Mouse (Mus musculus) heart, embryonic 12.5 days (tissue): Measurements from ENCODE around the gene Olfr281. TPM values are rescaled to one million over a fixed set of nuclear protein-coding genes. Genes with fewer than 3 reads are reported as not detected.

Experiments
- ATAC-seq: fragments of 200-750 bp; cut with Nextera tagmentation; 2 replicates; pipeline ENCODE4 v1.8.0; 2017; ENCODE audit warnings: moderate TSS enrichment, moderate library complexity; ENCODE audit not compliant: insufficient number of reproducible peaks, low FRiP score
- H3K27ac ChIP-seq: fragments of 300-500 bp; sonication (generic); 2 replicates; pipeline ENCODE4 v1.5.1; 2016; ENCODE audit warnings: mild to moderate bottlenecking, moderate library complexity; ENCODE audit not compliant: poor library complexity, severe bottlenecking
- H3K27me3 ChIP-seq: fragments of 300-500 bp; sonication (generic); replicated peaks from 2 replicates; pipeline ENCODE4 v1.6.1; 2016; ENCODE audit warnings: mild to moderate bottlenecking, moderate library complexity
- H3K36me3 ChIP-seq: fragments of 300-500 bp; sonication (generic); 2 replicates; pipeline ENCODE4 v1.6.1; 2016; ENCODE audit warnings: mild to moderate bottlenecking, moderate library complexity
- H3K4me1 ChIP-seq: fragments of 300-500 bp; sonication (generic); replicated peaks from 2 replicates; pipeline ENCODE4 v1.6.1; 2016; ENCODE audit warnings: mild to moderate bottlenecking
- H3K4me2 ChIP-seq: fragments of 300-500 bp; sonication (generic); 2 replicates; pipeline ENCODE4 v1.6.1; 2016; ENCODE audit warnings: mild to moderate bottlenecking, moderate library complexity
- H3K4me3 ChIP-seq: fragments of 300-500 bp; sonication (generic); 2 replicates; pipeline ENCODE4 v1.5.1; 2016; ENCODE audit warnings: mild to moderate bottlenecking
- H3K9ac ChIP-seq: fragments of 300-500 bp; sonication (generic); 2 replicates; pipeline ENCODE4 v1.6.1; 2016; ENCODE audit warnings: mild to moderate bottlenecking, moderate library complexity
- H3K9me3 ChIP-seq: fragments of 300-500 bp; sonication (generic); replicated peaks from 2 replicates; pipeline ENCODE4 v1.6.1; 2016; ENCODE audit warnings: mild to moderate bottlenecking, moderate library complexity
- whole genome bisulfite sequencing: fragments of 180-500 bp; shearing (Covaris S2); methylation state at CpG from one replicate; pipeline ENCODE4 v1.1.7; 2016; 5-methylcytosine and 5-hydroxymethylcytosine counted together
- polyA plus RNA-seq: library from polyadenylated mRNA; unstranded; fragments of >200 nt; fragmentation: Nextera tagmentation; extraction: Ambion mirVana; gene quantifications from 2 replicates; pipeline ENCODE4 v1.2.1, GENCODE M21; 2016

Gene Olfr281
- polyA plus RNA-seq, 1 experiment from 2014 or later = not detected

- Histone ChIP-seq H3K36me3 (no peaks in the 10 kb centered on the region), H3K9ac (no peak overlapping the region), H3K27ac (no peak overlapping the region), H3K4me1 (no peaks in the 10 kb centered on the region), H3K4me2 (no peak overlapping the region), H3K4me3 (no peak overlapping the region), H3K9me3 (peaks cover 7% of the 10 kb centered on the region), H3K27me3 (no peaks in the 10 kb centered on the region)
- no peak for ATAC-seq
- WGBS = 90% methylated on average over 8 of the region's 8 CpGs
Observed at GRCm38 (mm10) chr15:98486433-98487021, 34.1 kb downstream of the Olfr281 start.

GRCm38 (mm10) chr15:98491332-98491731 is 38.9 kb downstream of the Olfr281 start:
- WGBS = 41% methylated on average over 2 of the region's 2 CpGs
- H3K36me3 ChIP-seq = no peaks in the 10 kb centered on the region
- H3K4me3 ChIP-seq = no peak overlapping the region
- no peak overlapping the region for H3K27ac ChIP-seq
- no peaks in the 10 kb centered on the region for H3K4me1 ChIP-seq
- ATAC-seq = no peak
- no peak overlapping the region for H3K4me2 ChIP-seq
- H3K9ac ChIP-seq = no peak overlapping the region
- H3K27me3 ChIP-seq = no peaks in the 10 kb centered on the region
- peaks cover 7% of the 10 kb centered on the region for H3K9me3 ChIP-seq

GRCm38 (mm10) chr15:98492102-98492501 is 39.7 kb downstream of the Olfr281 start, which contains the start of gene Olfr279:
Olfr279 (plus strand) TSS chr15:98492402.
- ATAC-seq = no peak
- H3K9me3 ChIP-seq = peaks cover 7% of the 10 kb centered on the region
- 62% methylated on average over 4 of the region's 4 CpGs for WGBS

GRCm38 (mm10) chr15:98497631-98498030 is 45.2 kb downstream of the Olfr281 start:
- Histone ChIP-seq H3K36me3 (no peaks in the 10 kb centered on the region), H3K4me1 (no peaks in the 10 kb centered on the region), H3K4me3 (no peak overlapping the region), H3K27me3 (peaks cover 15% of the 10 kb centered on the region; the same call in 1 of the 2 replicates), H3K9ac (no peak overlapping the region), H3K27ac (no peak overlapping the region), H3K9me3 (0 out of 2 replicates have a peak, but pooled peaks cover 4% of the 10 kb centered on the region), H3K4me2 (no peak overlapping the region)
- WGBS = 79% methylated on average over 17 of the region's 17 CpGs
- ATAC-seq = no peak

More at GRCm38 (mm10) chr15:98492102-98492501, 39.7 kb downstream of the Olfr281 start, which contains the start of gene Olfr279:
- H3K36me3 ChIP-seq = no peaks in the 10 kb centered on the region
- no peaks in the 10 kb centered on the region for H3K4me1 ChIP-seq
- H3K4me3 ChIP-seq = no peak within 1 kb of the TSS
- no peak within 1 kb of the TSS for H3K4me2 ChIP-seq
- no peak within 1 kb of the TSS for H3K9ac ChIP-seq
- no peak within 1 kb of the TSS for H3K27ac ChIP-seq
- no peaks in the 10 kb centered on the region for H3K27me3 ChIP-seq

- H3K27ac ChIP-seq = no peak overlapping the region
- H3K4me1 ChIP-seq = no peaks in the 10 kb centered on the region
- no peaks in the 10 kb centered on the region for H3K36me3 ChIP-seq
- H3K4me3 ChIP-seq = no peak overlapping the region
- no peak for ATAC-seq
- no peaks in the 10 kb centered on the region for H3K9me3 ChIP-seq
- 86% methylated on average over 3 of the region's 3 CpGs for WGBS
- no peak overlapping the region for H3K4me2 ChIP-seq
- H3K9ac ChIP-seq = no peak overlapping the region
- peaks cover 19% of the 10 kb centered on the region for H3K27me3 ChIP-seq
Observed at GRCm38 (mm10) chr15:98503317-98503716, 50.9 kb downstream of the Olfr281 start.

GRCm38 (mm10) chr15:98504514-98504913 is 52.1 kb downstream of the Olfr281 start:
- H3K27me3 ChIP-seq = peaks cover 19% of the 10 kb centered on the region
- no peak overlapping the region for H3K9ac ChIP-seq
- peak overlapping the region; percentile 24 for H3K4me2 ChIP-seq
- H3K36me3 ChIP-seq = no peaks in the 10 kb centered on the region
- H3K4me1 ChIP-seq = no peaks in the 10 kb centered on the region
- ATAC-seq = no peak
- no peak overlapping the region for H3K27ac ChIP-seq
- no peak overlapping the region for H3K4me3 ChIP-seq
- no peaks in the 10 kb centered on the region for H3K9me3 ChIP-seq
- WGBS = 12% methylated on average over 18 of the region's 18 CpGs

GRCm38 (mm10) chr15:98506253-98506957 is 54.0 kb downstream of the Olfr281 start:
- H3K27me3 ChIP-seq = peaks cover 11% of the 10 kb centered on the region
- H3K9me3 ChIP-seq = no peaks in the 10 kb centered on the region
- no peak overlapping the region for H3K27ac ChIP-seq
- no peak overlapping the region for H3K4me3 ChIP-seq
- 0 out of 2 replicates have a peak, but pooled peaks cover 9% of the 10 kb centered on the region for H3K4me1 ChIP-seq
- ATAC-seq = no peak
- H3K9ac ChIP-seq = no peak overlapping the region
- H3K36me3 ChIP-seq = no peaks in the 10 kb centered on the region
- no peak overlapping the region for H3K4me2 ChIP-seq
- 77% methylated on average over 9 of the region's 9 CpGs for WGBS

- H3K27ac ChIP-seq = no peak overlapping the region
- WGBS = 80% methylated on average over 5 of the region's 6 CpGs
- no peaks in the 10 kb centered on the region for H3K36me3 ChIP-seq
- ATAC-seq = no peak
- H3K4me3 ChIP-seq = no peak overlapping the region
- peaks cover 13% of the 10 kb centered on the region for H3K4me1 ChIP-seq
- no peak overlapping the region for H3K9ac ChIP-seq
- no peak overlapping the region for H3K4me2 ChIP-seq
- peaks cover 11% of the 10 kb centered on the region for H3K27me3 ChIP-seq
- H3K9me3 ChIP-seq = no peaks in the 10 kb centered on the region
Observed at GRCm38 (mm10) chr15:98507321-98507720, 54.9 kb downstream of the Olfr281 start.

GRCm38 (mm10) chr15:98509387-98509786 is 57.0 kb downstream of the Olfr281 start:
- ATAC-seq = no peak
- peaks cover 23% of the 10 kb centered on the region for H3K4me1 ChIP-seq
- H3K4me3 ChIP-seq = no peak overlapping the region
- peaks cover 4% of the 10 kb centered on the region for H3K27me3 ChIP-seq
- 58% methylated on average over 2 of the region's 2 CpGs for WGBS
- no peaks in the 10 kb centered on the region for H3K9me3 ChIP-seq
- no peak overlapping the region for H3K27ac ChIP-seq
- no peak overlapping the region for H3K9ac ChIP-seq
- no peak overlapping the region for H3K4me2 ChIP-seq
- no peaks in the 10 kb centered on the region for H3K36me3 ChIP-seq
